Mouse (Mus musculus) heart, embryonic 10.5 days (tissue): ENCODE results near the gene 9230113P08Rik. TPM values are rescaled to one million over a fixed set of nuclear protein-coding genes. Genes with fewer than 3 reads are reported as not detected.
"Not testable (repeated sequence)": the region's sequence is repeated elsewhere in the genome, so short reads cannot be mapped to it uniquely, and the experiment has no call there.

Experiments used
- DNase-seq: peaks from one replicate; pipeline ENCODE4 v3.0.0-alpha.2; 2017; ENCODE audit warnings: low spot score
- H3K27ac ChIP-seq: fragments of 300-500 bp; sonication (generic); 2 replicates; pipeline ENCODE4 v1.5.1; 2016; ENCODE audit warnings: mild to moderate bottlenecking
- H3K27me3 ChIP-seq: fragments of 300-500 bp; sonication (generic); 2 replicates; pipeline ENCODE4 v1.6.1; 2016; ENCODE audit warnings: mild to moderate bottlenecking; ENCODE audit not compliant: poor library complexity, insufficient read depth, severe bottlenecking
- H3K36me3 ChIP-seq: fragments of 300-500 bp; sonication (generic); 2 replicates; pipeline ENCODE4 v1.6.1; 2016; ENCODE audit warnings: mild to moderate bottlenecking, moderate library complexity
- H3K4me1 ChIP-seq: fragments of 300-500 bp; sonication (generic); 2 replicates; pipeline ENCODE4 v1.6.1; 2016; ENCODE audit warnings: mild to moderate bottlenecking
- H3K4me3 ChIP-seq: fragments of 300-500 bp; sonication (generic); 2 replicates; pipeline ENCODE4 v1.5.1; 2016; ENCODE audit warnings: mild to moderate bottlenecking, moderate library complexity
- H3K9me3 ChIP-seq: fragments of 300-500 bp; sonication (generic); 2 replicates; pipeline ENCODE4 v1.6.1; 2016; ENCODE audit warnings: mild to moderate bottlenecking, moderate library complexity
- WGBS: fragments of 180-500 bp; shearing (Covaris S2); methylation state at CpG from one replicate; pipeline ENCODE4 v1.1.7; 2016; 5-methylcytosine and 5-hydroxymethylcytosine counted together
- polyA plus RNA-seq: library from polyadenylated mRNA; unstranded; fragments of >200 nt; fragmentation: Nextera tagmentation; extraction: Ambion mirVana; gene quantifications from 2 replicates; pipeline ENCODE4 v1.2.1, GENCODE M21; 2016

Gene 9230113P08Rik
- not detected in 2 replicates for polyA plus RNA-seq

- H3K4me3 ChIP-seq, DNase-seq, H3K36me3 ChIP-seq, H3K27me3 ChIP-seq, H3K9me3 ChIP-seq, H3K4me1 ChIP-seq, H3K27ac ChIP-seq: not testable (repeated sequence)
Measured at GRCm38 (mm10) chr9:35908123-35908522, at the start of gene 9230113P08Rik. TSS of gene 9230113P08Rik (plus strand) at chr9:35908423.

DNA sequence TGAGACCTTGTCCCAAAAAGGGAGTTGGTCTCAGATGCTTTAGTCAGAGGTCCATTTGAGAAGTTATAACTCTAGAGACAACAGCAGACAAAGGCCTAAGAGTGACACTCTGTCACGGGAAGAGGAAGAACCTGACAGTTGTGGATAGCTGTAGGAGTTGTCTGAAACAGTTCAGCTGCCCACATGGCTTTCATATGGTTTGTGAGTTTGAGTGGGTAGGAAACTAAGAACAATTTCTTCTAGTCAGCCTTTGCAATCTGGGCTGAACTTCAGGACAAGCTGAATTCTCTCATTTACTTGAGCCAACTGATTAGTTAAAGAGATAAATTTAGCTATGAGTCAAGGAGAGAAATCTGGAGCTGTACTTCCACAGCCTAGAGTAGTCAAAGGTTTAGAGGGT, 15.1 kb upstream of the 9230113P08Rik start:
- not testable (repeated sequence) for H3K27me3 ChIP-seq, H3K9me3 ChIP-seq, H3K4me1 ChIP-seq, H3K36me3 ChIP-seq, H3K27ac ChIP-seq, DNase-seq, H3K4me3 ChIP-seq
- WGBS = 67% methylated on average over 1 of the region's 1 CpGs

DNA sequence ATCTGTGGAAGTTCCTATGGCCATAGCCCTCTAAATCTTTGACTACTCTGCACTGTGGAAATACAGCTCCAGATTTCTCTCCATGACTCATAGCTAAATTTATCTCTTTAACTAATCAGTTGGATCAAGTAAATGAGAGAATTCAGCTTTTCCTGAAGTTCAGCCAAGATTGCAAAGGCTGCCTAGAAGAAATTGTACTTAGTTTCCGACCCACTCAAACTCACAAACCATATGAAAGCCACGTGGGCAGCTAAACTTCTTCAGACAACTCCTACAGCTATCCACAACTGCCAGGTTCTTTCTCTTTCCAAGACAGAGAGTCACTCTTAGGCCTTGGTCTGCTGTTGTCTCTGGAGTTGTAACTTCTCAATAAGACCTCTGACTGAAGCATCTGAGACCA, 3.7 kb upstream of the 9230113P08Rik start:
- WGBS = 70% methylated on average over 2 of the region's 2 CpGs
- H3K9me3 ChIP-seq = peaks cover 7% of the 10 kb centered on the region
- no peak for DNase-seq
- H3K27me3 ChIP-seq = no peaks in the 10 kb centered on the region
- H3K27ac ChIP-seq = no peak overlapping the region
- no peaks in the 10 kb centered on the region for H3K36me3 ChIP-seq
- H3K4me1 ChIP-seq = no peaks in the 10 kb centered on the region
- H3K4me3 ChIP-seq = no peak overlapping the region

GRCm38 (mm10) chr9:35930817-35931216, 22.6 kb downstream of the 9230113P08Rik start:
- no peaks in the 10 kb centered on the region for H3K27me3 ChIP-seq
- H3K27ac ChIP-seq = no peak overlapping the region
- no peak for DNase-seq
- WGBS = 67% methylated on average over 2 of the region's 2 CpGs
- H3K9me3 ChIP-seq = no peaks in the 10 kb centered on the region
- H3K36me3 ChIP-seq = no peaks in the 10 kb centered on the region
- no peak overlapping the region for H3K4me3 ChIP-seq
- no peaks in the 10 kb centered on the region for H3K4me1 ChIP-seq

Other genes with a start within 250 kb of the 9230113P08Rik start
- gene Pate1, start 221.0 kb upstream of the 9230113P08Rik start, polyA plus RNA-seq = 0.09 and 0.10 TPM in 2 replicates
- not detected in 2 replicates for gene Gm17677, start 167.4 kb upstream of the 9230113P08Rik start, polyA plus RNA-seq
- not detected in 2 replicates for gene Gm17727, start 130.3 kb upstream of the 9230113P08Rik start, polyA plus RNA-seq
- not detected in 2 replicates for gene Gm27235, start 118.3 kb upstream of the 9230113P08Rik start, polyA plus RNA-seq
- not detected in 2 replicates for gene D730048I06Rik, start 118.3 kb upstream of the 9230113P08Rik start, polyA plus RNA-seq
- not detected in 2 replicates for gene 9230110F15Rik, start 64.3 kb upstream of the 9230113P08Rik start, polyA plus RNA-seq
- not detected in 2 replicates for gene Gm5916, start 220.4 kb downstream of the 9230113P08Rik start, polyA plus RNA-seq